Mouse (Mus musculus): Measurements from ENCODE around the gene Vmn1r104.
"Not testable (repeated sequence)": the region's sequence is repeated elsewhere in the genome, so short reads cannot be mapped to it uniquely, and the experiment has no call there.

Vmn1r104 gene

DNA sequence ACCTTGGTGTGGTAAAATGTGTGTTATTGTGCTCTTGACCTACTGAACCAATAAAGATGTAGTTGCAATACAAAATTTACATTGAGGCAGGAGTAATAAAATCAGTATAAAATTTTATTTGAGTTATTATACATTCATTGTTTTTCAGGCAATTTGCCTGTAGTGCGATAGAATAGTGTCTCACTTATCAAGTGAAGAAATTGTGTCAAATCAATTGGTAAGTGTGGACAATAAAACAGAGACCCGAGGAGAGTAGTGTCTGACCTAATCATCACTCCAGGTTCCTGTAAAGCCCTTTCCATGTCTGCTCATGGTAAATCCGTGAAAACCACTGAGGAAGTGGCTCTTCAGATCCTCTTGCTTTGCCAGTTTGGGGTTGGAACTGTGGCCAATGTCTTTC is at the start of gene Vmn1r104:
TSS of gene Vmn1r104 (plus strand) at position 301 of the 400 bp plus-strand sequence.
- not testable (repeated sequence) for DNase-seq (ENCODE audit: low read depth, low spot score)

- DNase-seq (ENCODE audit: low read depth, low spot score) = not testable (repeated sequence)
Measured at GRCm38 (mm10) chr7:20510434-20510833, 23.2 kb upstream of the Vmn1r104 start, which contains the start of gene Vmn1r103. TSS of gene Vmn1r103 (minus strand) at chr7:20510534.

- not testable (repeated sequence) for DNase-seq (ENCODE audit: low read depth, low spot score)
Measured at GRCm38 (mm10) chr7:20545657-20546056, 12.0 kb downstream of the Vmn1r104 start, which contains the start of gene Gm5726. TSS of gene Gm5726 (minus strand) at chr7:20545757.

GRCm38 (mm10) chr7:20576141-20576540 is 42.5 kb downstream of the Vmn1r104 start, which contains the start of gene Gm4141:
TSS of gene Gm4141 (minus strand) at chr7:20576241.
- not testable (repeated sequence) for DNase-seq (ENCODE audit: low read depth, low spot score)
